Mouse (Mus musculus): ENCODE data around the gene Cryba1. TPM values are rescaled to one million over a fixed set of nuclear protein-coding genes. Genes with fewer than 3 reads are reported as not detected.

Gene Cryba1
- polyA plus RNA-seq, 1 experiment from 2014 or later: not detected

DNA sequence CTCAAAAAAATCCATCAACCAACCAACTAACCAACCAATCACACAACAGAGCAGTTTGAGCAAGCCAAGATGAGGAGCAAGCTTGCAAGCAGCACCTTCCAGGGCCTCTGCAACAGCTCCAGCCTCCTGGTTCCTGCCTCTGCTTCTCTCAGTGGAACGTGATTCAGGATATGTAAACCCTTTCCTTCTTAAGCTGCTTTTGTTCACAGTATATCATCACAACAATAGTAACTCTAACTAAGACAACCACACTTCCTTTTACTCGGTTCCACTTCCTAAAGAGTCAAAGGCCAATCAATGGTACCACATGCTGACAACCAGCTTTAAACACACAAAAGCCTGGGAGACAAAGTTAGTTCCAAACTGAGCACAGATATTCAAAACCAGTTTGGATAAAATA lies 45.1 kb downstream of the Cryba1 start:
- Histone ChIP-seq H3K36me3 (ENCODE audit: control insufficient read depth, insufficient read depth, low read length) (no peaks in the 10 kb centered on the region), H3K9ac (replicated peaks; ENCODE audit: low read depth, low read length) (no peak overlapping the region), H3K4me3 (ENCODE audit: low read depth, low read length) (no peak overlapping the region), H3K27me3 (ENCODE audit: control insufficient read depth, insufficient read depth, low read length) (no peaks in the 10 kb centered on the region), H3K4me2 (replicated peaks; ENCODE audit: low read depth, low read length) (no peak overlapping the region), H3K27ac (ENCODE audit: low read length) (no peak overlapping the region), H3K4me1 (ENCODE audit: control insufficient read depth, insufficient read depth, low read length) (no peaks in the 10 kb centered on the region), H3K9me3 (ENCODE audit: control insufficient read depth, low read depth, low read length) (no peaks in the 10 kb centered on the region)
- 29% methylated on average over 2 of the region's 2 CpGs for WGBS
- ATAC-seq (ENCODE audit: insufficient number of reproducible peaks, insufficient read depth, low FRiP score, low read depth): no peak

DNA sequence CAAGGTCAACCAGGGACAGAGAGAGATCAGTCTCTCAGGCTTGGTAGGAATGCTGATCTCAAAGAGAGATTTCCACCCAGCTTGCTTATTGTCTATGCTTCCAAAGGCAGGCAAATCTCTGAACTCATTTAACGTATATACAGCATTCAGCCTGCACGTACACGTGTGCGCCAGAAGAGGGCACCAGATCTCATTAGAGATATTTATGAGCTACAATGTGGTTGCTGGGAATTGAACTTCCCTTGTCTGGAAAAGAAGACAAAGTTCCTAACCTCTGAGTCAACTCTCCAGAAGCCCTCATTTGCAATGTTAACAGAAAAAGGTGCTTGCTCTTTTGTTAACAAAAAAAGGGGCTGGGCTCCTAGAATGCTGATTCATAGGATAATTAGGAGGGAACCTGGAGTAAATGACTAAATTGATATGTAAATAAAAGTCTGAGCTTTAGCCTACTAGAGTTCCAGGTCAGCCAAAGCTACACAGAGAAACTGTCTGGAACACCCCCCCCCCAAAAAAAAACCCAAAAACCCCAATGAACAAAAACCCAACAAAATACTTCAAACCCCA lies 51.6 kb downstream of the Cryba1 start:
- Histone ChIP-seq H3K4me1 (ENCODE audit: control insufficient read depth, insufficient read depth, low read length) (no peaks in the 10 kb centered on the region), H3K27ac (ENCODE audit: low read length) (no peak overlapping the region), H3K27me3 (ENCODE audit: control insufficient read depth, insufficient read depth, low read length) (no peaks in the 10 kb centered on the region), H3K4me3 (ENCODE audit: low read depth, low read length) (no peak overlapping the region), H3K36me3 (ENCODE audit: control insufficient read depth, insufficient read depth, low read length) (no peaks in the 10 kb centered on the region), H3K4me2 (replicated peaks; ENCODE audit: low read depth, low read length) (no peak overlapping the region), H3K9me3 (ENCODE audit: control insufficient read depth, low read depth, low read length) (no peaks in the 10 kb centered on the region), H3K9ac (replicated peaks; ENCODE audit: low read depth, low read length) (no peak overlapping the region)
- no peak for ATAC-seq (ENCODE audit: insufficient number of reproducible peaks, insufficient read depth, low FRiP score, low read depth)
- 69% methylated on average over 4 of the region's 4 CpGs for WGBS

- H3K4me1 ChIP-seq (ENCODE audit: control insufficient read depth, insufficient read depth, low read length): no peaks in the 10 kb centered on the region
- H3K4me3 ChIP-seq (ENCODE audit: low read depth, low read length): no peak overlapping the region
- no peaks in the 10 kb centered on the region for H3K36me3 ChIP-seq (ENCODE audit: control insufficient read depth, insufficient read depth, low read length)
- no peak overlapping the region for H3K27ac ChIP-seq (ENCODE audit: low read length)
- H3K4me2 ChIP-seq (replicated peaks; ENCODE audit: low read depth, low read length): no peak overlapping the region
- H3K9me3 ChIP-seq (ENCODE audit: control insufficient read depth, low read depth, low read length): no peaks in the 10 kb centered on the region
- H3K9ac ChIP-seq (replicated peaks; ENCODE audit: low read depth, low read length): no peak overlapping the region
- ATAC-seq (ENCODE audit: insufficient number of reproducible peaks, insufficient read depth, low FRiP score, low read depth): no peak
- 97% methylated on average over 2 of the region's 2 CpGs for whole genome bisulfite sequencing
- no peaks in the 10 kb centered on the region for H3K27me3 ChIP-seq (ENCODE audit: control insufficient read depth, insufficient read depth, low read length)
Observed at GRCm38 (mm10) chr11:77672746-77673145, 52.3 kb downstream of the Cryba1 start.

Other genes with a start within 250 kb of the Cryba1 start
- gene Ankrd13b, start 235.6 kb downstream of the Cryba1 start, polyA plus RNA-seq (2014; fragmentation: Nextera tagmentation; extraction: Ambion mirVana): 7.1 TPM in 2 replicates
- gene Git1, start 231.7 kb downstream of the Cryba1 start, polyA plus RNA-seq (2014; fragmentation: Nextera tagmentation; extraction: Ambion mirVana): 15.1 and 18.1 TPM in 2 replicates
- 1.8 and 1.9 TPM in 2 replicates for gene Abhd15, start 210.2 kb downstream of the Cryba1 start, polyA plus RNA-seq (2014; fragmentation: Nextera tagmentation; extraction: Ambion mirVana)
- gene Trp53i13, start 209.3 kb downstream of the Cryba1 start, polyA plus RNA-seq (2014; fragmentation: Nextera tagmentation; extraction: Ambion mirVana): 32.8 and 38.7 TPM in 2 replicates
- not detected in 2 replicates for gene Gm10392, start 206.1 kb downstream of the Cryba1 start, polyA plus RNA-seq (2014; fragmentation: Nextera tagmentation; extraction: Ambion mirVana)
- 23.2 and 24.1 TPM in 2 replicates for gene Taok1, start 117.5 kb downstream of the Cryba1 start, polyA plus RNA-seq (2014; fragmentation: Nextera tagmentation; extraction: Ambion mirVana)
- 9.9 and 10.3 TPM in 2 replicates for gene Nufip2, start 39.1 kb downstream of the Cryba1 start, polyA plus RNA-seq (2014; fragmentation: Nextera tagmentation; extraction: Ambion mirVana)
- 18.4 and 22.3 TPM in 2 replicates for gene Myo18a, start 38.0 kb upstream of the Cryba1 start, polyA plus RNA-seq (2014; fragmentation: Nextera tagmentation; extraction: Ambion mirVana)
- 1.2 and 1.5 TPM in 2 replicates for gene Gm10277, start 62.5 kb upstream of the Cryba1 start, polyA plus RNA-seq (2014; fragmentation: Nextera tagmentation; extraction: Ambion mirVana)
- gene Pipox, start 168.8 kb upstream of the Cryba1 start, polyA plus RNA-seq (2014; fragmentation: Nextera tagmentation; extraction: Ambion mirVana): 13.4 and 14.2 TPM in 2 replicates
- 2.1 and 3.0 TPM in 2 replicates for gene Sez6, start 205.5 kb upstream of the Cryba1 start, polyA plus RNA-seq (2014; fragmentation: Nextera tagmentation; extraction: Ambion mirVana)